Mouse (Mus musculus): ENCODE data around the gene Car9. TPM values are rescaled to one million over a fixed set of nuclear protein-coding genes. Genes with fewer than 3 reads are reported as not detected.

Car9 gene
- total and polyA plus RNA-seq, 2 experiments from 2014 or later, result 1.1 to 4.6 TPM

GRCm38 (mm10) chr4:43527880-43528279 is 21.1 kb downstream of the Car9 start:
- 69% methylated on average over 5 of the region's 5 CpGs for WGBS
- Histone ChIP-seq H3K36me3 (replicated peaks; ENCODE audit: control insufficient read depth, insufficient read depth, low read length) (peaks cover 21% of the 10 kb centered on the region), H3K9me3 (replicated peaks; ENCODE audit: control insufficient read depth, low read length) (no peaks in the 10 kb centered on the region), H3K4me2 (ENCODE audit: low read depth, low read length) (no peak overlapping the region), H3K9ac (replicated peaks; ENCODE audit: low read depth, low read length) (no peak overlapping the region), H3K4me3 (ENCODE audit: low read depth, low read length) (no peak overlapping the region), H3K27ac (ENCODE audit: low read depth) (no peak overlapping the region), H3K4me1 (ENCODE audit: control insufficient read depth, insufficient read depth) (0 out of 2 replicates have a peak, but pooled peaks cover 5% of the 10 kb centered on the region), H3K27me3 (ENCODE audit: control insufficient read depth, insufficient read depth, low read length) (no peaks in the 10 kb centered on the region)
- ATAC-seq (ENCODE audit: insufficient read depth, low read depth) (no peak), DNase-seq (ENCODE audit: low spot score) (no peak)
- TF ChIP-seq CTCF (IDR thresholded peaks at IDR 0.05; ENCODE audit: low read depth) (peak; percentile 35), EP300 (IDR thresholded peaks at IDR 0.05; ENCODE audit: low read depth) (no peak)

- WGBS, result 84% methylated on average over 9 of the region's 9 CpGs
- Histone ChIP-seq H3K4me3 (ENCODE audit: low read depth, low read length) (no peak overlapping the region), H3K36me3 (replicated peaks; ENCODE audit: control insufficient read depth, insufficient read depth, low read length) (peaks cover 27% of the 10 kb centered on the region), H3K9me3 (replicated peaks; ENCODE audit: control insufficient read depth, low read length) (no peaks in the 10 kb centered on the region), H3K4me2 (ENCODE audit: low read depth, low read length) (no peak overlapping the region), H3K4me1 (ENCODE audit: control insufficient read depth, insufficient read depth) (0 out of 2 replicates have a peak, but pooled peaks cover 5% of the 10 kb centered on the region), H3K27ac (ENCODE audit: low read depth) (no peak overlapping the region), H3K27me3 (ENCODE audit: control insufficient read depth, insufficient read depth, low read length) (no peaks in the 10 kb centered on the region), H3K9ac (replicated peaks; ENCODE audit: low read depth, low read length) (no peak overlapping the region)
- no peak for DNase-seq (ENCODE audit: low spot score)
- TF ChIP-seq EP300 (IDR thresholded peaks at IDR 0.05; ENCODE audit: low read depth) (no peak), CTCF (IDR thresholded peaks at IDR 0.05; ENCODE audit: low read depth) (no peak)
- no peak for ATAC-seq (ENCODE audit: insufficient read depth, low read depth)
These were observed 21.7 kb downstream of the Car9 start for GRCm38 (mm10) chr4:43528487-43528886.

GRCm38 (mm10) chr4:43530081-43530501 is 23.3 kb downstream of the Car9 start:
- no peak overlapping the region for H3K9ac ChIP-seq (replicated peaks; ENCODE audit: low read depth, low read length)
- no peak overlapping the region for H3K4me2 ChIP-seq (ENCODE audit: low read depth, low read length)
- no peak overlapping the region for H3K4me3 ChIP-seq (ENCODE audit: low read depth, low read length)
- ATAC-seq (ENCODE audit: insufficient read depth, low read depth), result 0 out of 2 replicates have a peak, but pooled peaks have one; percentile 27
- peaks cover 43% of the 10 kb centered on the region for H3K36me3 ChIP-seq (replicated peaks; ENCODE audit: control insufficient read depth, insufficient read depth, low read length)
- no peaks in the 10 kb centered on the region for H3K9me3 ChIP-seq (replicated peaks; ENCODE audit: control insufficient read depth, low read length)
- WGBS, result 17% methylated on average over 8 of the region's 8 CpGs
- H3K4me1 ChIP-seq (ENCODE audit: control insufficient read depth, insufficient read depth), result no peaks in the 10 kb centered on the region
- no peak for TF ChIP-seq EP300 (IDR thresholded peaks at IDR 0.05; ENCODE audit: low read depth)
- no peak for TF ChIP-seq CTCF (IDR thresholded peaks at IDR 0.05; ENCODE audit: low read depth)
- H3K27me3 ChIP-seq (ENCODE audit: control insufficient read depth, insufficient read depth, low read length), result no peaks in the 10 kb centered on the region
- no peak overlapping the region for H3K27ac ChIP-seq (ENCODE audit: low read depth)
- DNase-seq (ENCODE audit: low spot score), result peak; percentile 18

GRCm38 (mm10) chr4:43530581-43530980 is 23.8 kb downstream of the Car9 start:
- ATAC-seq (ENCODE audit: insufficient read depth, low read depth) (0 out of 2 replicates have a peak, but pooled peaks have one; percentile 25), DNase-seq (ENCODE audit: low spot score) (peak; percentile 75)
- Histone ChIP-seq H3K4me1 (ENCODE audit: control insufficient read depth, insufficient read depth) (no peaks in the 10 kb centered on the region), H3K4me2 (ENCODE audit: low read depth, low read length) (no peak overlapping the region), H3K27me3 (ENCODE audit: control insufficient read depth, insufficient read depth, low read length) (no peaks in the 10 kb centered on the region), H3K27ac (ENCODE audit: low read depth) (no peak overlapping the region), H3K9me3 (replicated peaks; ENCODE audit: control insufficient read depth, low read length) (no peaks in the 10 kb centered on the region), H3K9ac (replicated peaks; ENCODE audit: low read depth, low read length) (no peak overlapping the region), H3K36me3 (replicated peaks; ENCODE audit: control insufficient read depth, insufficient read depth, low read length) (peaks cover 48% of the 10 kb centered on the region), H3K4me3 (ENCODE audit: low read depth, low read length) (no peak overlapping the region)
- TF ChIP-seq CTCF (IDR thresholded peaks at IDR 0.05; ENCODE audit: low read depth), result peak; percentile 76
- no peak for TF ChIP-seq EP300 (IDR thresholded peaks at IDR 0.05; ENCODE audit: low read depth)
- 12% methylated on average over 7 of the region's 7 CpGs for WGBS

GRCm38 (mm10) chr4:43533270-43533669 is 26.5 kb downstream of the Car9 start:
- no peaks in the 10 kb centered on the region for H3K4me1 ChIP-seq (ENCODE audit: control insufficient read depth, insufficient read depth)
- H3K27me3 ChIP-seq (ENCODE audit: control insufficient read depth, insufficient read depth, low read length), result no peaks in the 10 kb centered on the region
- peaks cover 74% of the 10 kb centered on the region for H3K36me3 ChIP-seq (replicated peaks; ENCODE audit: control insufficient read depth, insufficient read depth, low read length)
- no peak for DNase-seq (ENCODE audit: low spot score)
- H3K4me3 ChIP-seq (ENCODE audit: low read depth, low read length), result no peak overlapping the region
- ATAC-seq (ENCODE audit: insufficient read depth, low read depth), result no peak
- TF ChIP-seq CTCF (IDR thresholded peaks at IDR 0.05; ENCODE audit: low read depth) (no peak), EP300 (IDR thresholded peaks at IDR 0.05; ENCODE audit: low read depth) (no peak)
- H3K9ac ChIP-seq (replicated peaks; ENCODE audit: low read depth, low read length), result no peak overlapping the region
- WGBS, result 78% methylated on average over 9 of the region's 9 CpGs
- no peak overlapping the region for H3K4me2 ChIP-seq (ENCODE audit: low read depth, low read length)
- no peak overlapping the region for H3K27ac ChIP-seq (ENCODE audit: low read depth)
- no peaks in the 10 kb centered on the region for H3K9me3 ChIP-seq (replicated peaks; ENCODE audit: control insufficient read depth, low read length)

- TF ChIP-seq EP300 (IDR thresholded peaks at IDR 0.05; ENCODE audit: low read depth) (no peak), CTCF (IDR thresholded peaks at IDR 0.05; ENCODE audit: low read depth) (no peak)
- Histone ChIP-seq H3K4me2 (ENCODE audit: low read depth, low read length) (no peak overlapping the region), H3K4me1 (ENCODE audit: control insufficient read depth, insufficient read depth) (no peaks in the 10 kb centered on the region), H3K27me3 (ENCODE audit: control insufficient read depth, insufficient read depth, low read length) (no peaks in the 10 kb centered on the region), H3K27ac (ENCODE audit: low read depth) (no peak overlapping the region), H3K36me3 (replicated peaks; ENCODE audit: control insufficient read depth, insufficient read depth, low read length) (peaks cover 98% of the 10 kb centered on the region), H3K9ac (replicated peaks; ENCODE audit: low read depth, low read length) (no peak overlapping the region), H3K9me3 (replicated peaks; ENCODE audit: control insufficient read depth, low read length) (no peaks in the 10 kb centered on the region), H3K4me3 (ENCODE audit: low read depth, low read length) (no peak overlapping the region)
- WGBS, result 94% methylated on average over 8 of the region's 8 CpGs
- DNase-seq (ENCODE audit: low spot score) (no peak), ATAC-seq (ENCODE audit: insufficient read depth, low read depth) (no peak)
These were observed 28.9 kb downstream of the Car9 start for GRCm38 (mm10) chr4:43535628-43536027.
